Mouse (Mus musculus) kidney, postnatal 14 days (tissue): ENCODE data around the gene Csrnp3.
A peak's percentile ranks its signal among the peaks of the same experiment; 100 is the strongest.
"Not testable (repeated sequence)": the region's sequence is repeated elsewhere in the genome, so short reads cannot be mapped to it uniquely, and the experiment has no call there.

Experiments used
- DNase-seq: peaks from one replicate; pipeline ENCODE4 v3.0.0; 2022; ENCODE audit warnings: mixed read lengths

Csrnp3 gene

DNA sequence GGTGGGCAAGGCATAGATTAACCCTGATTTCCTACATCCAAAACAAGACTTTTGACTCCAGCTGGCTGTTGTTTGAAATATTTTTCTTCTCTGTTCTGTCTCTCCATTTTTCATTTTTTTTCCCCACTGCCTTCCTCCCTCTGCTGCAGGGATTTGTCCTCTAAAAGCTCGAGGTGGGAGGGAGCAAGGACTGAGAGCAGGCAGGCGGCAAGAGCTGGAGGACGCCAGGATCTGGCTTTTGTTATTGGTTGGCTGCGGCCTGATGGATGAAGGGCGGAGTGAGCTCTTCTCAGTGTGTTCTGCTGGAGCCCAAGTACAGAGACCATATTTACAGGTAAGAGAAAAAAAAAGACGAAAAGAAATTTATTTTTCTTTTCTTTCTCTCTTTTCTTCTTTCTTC, at the start of gene Csrnp3:
TSS of gene Csrnp3 (plus strand) at position 217 of the 400 bp plus-strand sequence.
- DNase-seq: peak; percentile 54

GRCm38 (mm10) chr2:65801054-65801709, 44.4 kb upstream of the Csrnp3 start:
- no peak for DNase-seq

GRCm38 (mm10) chr2:65806556-65806955, 39.0 kb upstream of the Csrnp3 start:
- no peak for DNase-seq

GRCm38 (mm10) chr2:65811203-65811602, 34.4 kb upstream of the Csrnp3 start:
- not testable (repeated sequence) for DNase-seq

DNA sequence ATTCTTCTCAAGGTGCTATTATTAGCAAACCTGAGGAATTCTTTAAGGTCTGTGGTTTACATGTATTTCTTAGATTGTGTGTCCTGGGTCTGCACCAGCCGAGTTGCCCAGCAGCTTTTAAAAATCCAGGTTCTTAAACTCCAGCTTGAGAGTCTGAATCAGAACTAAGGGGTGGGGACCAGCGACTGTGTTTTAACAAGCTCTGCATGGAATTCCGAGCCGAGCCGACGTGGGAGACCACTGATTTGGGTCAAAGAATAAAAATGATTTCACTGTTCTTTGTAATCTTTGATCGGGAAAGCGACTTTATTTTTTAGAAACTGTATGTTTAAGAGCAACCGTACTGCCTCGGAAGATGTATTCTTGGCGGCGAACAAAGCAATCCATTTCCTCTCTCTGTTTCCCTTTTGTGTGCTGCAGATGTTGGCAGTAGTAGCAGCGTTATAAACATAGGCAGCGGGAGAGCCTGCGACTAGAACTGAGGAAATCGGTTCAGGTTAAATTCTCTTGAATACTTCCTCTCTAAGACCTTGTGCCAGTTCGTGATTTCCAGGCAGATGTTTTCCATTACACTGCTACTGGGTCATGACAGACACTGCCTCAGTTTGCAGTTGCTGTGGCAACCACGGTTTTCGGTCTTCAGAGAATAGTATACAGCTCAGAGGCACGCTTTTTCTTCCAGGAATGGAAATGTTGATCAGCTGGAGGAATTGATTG, 27.3 kb upstream of the Csrnp3 start:
- peak; percentile 49 for DNase-seq

DNA sequence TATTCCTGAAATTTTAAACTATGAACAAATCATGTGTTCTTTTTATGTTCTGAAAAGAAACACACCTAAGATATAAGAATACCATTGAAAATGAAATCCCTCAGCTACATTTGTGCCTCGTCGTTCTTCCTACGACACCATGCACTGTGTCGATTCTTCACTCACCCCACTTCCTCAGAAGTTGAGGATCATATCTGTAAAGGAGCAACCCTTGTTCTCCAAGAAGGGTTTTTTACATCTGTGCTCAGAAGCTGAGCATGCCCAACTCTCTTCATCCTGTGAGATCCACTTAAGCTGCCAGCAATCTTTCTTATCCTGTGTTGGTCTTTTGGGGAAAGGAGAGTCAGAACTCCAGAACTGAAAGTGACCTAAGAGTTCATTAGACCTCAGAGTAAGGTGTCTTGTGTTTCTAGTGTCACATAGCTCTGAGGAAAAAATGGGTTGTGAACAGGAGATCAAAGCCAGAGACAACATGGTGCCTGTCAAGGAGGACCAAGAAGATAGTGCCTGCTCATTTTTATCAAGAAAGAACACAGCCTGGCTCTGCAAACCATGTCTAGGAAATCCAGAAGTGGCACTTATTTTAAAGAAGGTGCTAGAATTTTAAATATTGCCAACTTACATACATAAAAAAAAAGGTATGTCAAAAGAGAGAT, 25.3 kb upstream of the Csrnp3 start:
- DNase-seq: no peak

DNA sequence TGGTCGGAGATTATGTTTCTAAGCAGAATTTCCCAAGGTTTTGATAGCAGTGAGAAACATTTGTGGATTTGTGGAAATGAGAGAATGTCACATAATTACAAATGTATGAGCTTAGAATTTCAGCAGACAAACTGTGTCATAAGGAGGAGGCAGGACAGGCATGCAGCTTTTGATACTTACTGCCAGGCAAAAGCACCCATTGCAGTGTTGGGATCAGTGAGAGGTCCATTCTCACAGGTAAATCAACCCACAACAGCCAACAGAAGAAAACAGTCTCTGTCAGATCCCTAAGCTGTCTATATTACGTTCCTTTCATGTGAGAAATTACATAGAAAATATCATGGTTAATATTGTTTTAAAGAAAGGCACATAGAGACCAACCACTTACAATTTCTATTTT, 19.3 kb upstream of the Csrnp3 start:
- no peak for DNase-seq

- DNase-seq: no peak
These were observed 18.8 kb upstream of the Csrnp3 start for GRCm38 (mm10) chr2:65826801-65827200.

DNA sequence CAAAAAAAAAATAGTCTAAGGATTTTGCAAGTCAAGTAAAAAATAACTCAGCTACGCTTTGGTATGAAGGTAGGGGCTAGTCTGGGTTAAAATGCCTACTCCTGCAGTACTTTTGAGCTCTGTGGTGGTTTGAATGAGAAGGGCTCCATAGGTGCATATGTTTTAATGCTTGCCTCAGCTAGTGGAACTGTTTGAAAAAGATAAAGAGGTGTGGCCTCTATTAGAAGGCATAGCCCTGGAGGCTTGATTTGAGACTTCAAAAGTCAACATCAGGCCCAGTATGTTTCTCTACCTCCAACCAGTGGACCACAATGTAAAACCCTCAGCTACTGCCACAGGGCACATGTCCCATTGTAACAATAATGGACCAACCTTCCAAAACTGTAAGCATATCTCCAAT, 16.9 kb upstream of the Csrnp3 start:
- DNase-seq: no peak

GRCm38 (mm10) chr2:65832738-65833395, 12.7 kb upstream of the Csrnp3 start:
- no peak for DNase-seq

- DNase-seq: no peak
These were observed 12.1 kb upstream of the Csrnp3 start for GRCm38 (mm10) chr2:65833421-65833820.

GRCm38 (mm10) chr2:65841606-65842005, 4.0 kb upstream of the Csrnp3 start:
- DNase-seq: no peak

DNA sequence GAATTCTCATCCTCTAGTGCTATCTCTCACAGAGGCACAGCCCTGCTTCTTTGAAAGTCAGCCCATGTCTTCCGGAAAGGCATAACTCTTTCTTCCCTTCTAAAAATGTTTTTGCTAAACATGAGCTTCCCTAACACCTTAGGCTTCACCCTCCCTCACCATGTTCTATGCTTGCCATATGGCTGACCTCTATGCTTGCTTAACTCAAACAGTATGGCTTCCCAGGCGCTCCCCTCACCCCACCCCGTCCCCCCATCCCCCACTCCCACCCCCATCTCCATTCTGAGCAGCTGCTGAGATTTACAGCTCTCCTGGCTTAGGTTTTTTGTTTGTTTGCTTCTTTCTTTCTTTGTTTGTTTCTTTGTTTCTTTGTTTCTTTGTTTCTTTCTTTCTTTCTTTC, 3.2 kb upstream of the Csrnp3 start:
- no peak for DNase-seq

- DNase-seq: no peak
These were observed 611 bp downstream of the Csrnp3 start for GRCm38 (mm10) chr2:65846000-65846755.

DNA sequence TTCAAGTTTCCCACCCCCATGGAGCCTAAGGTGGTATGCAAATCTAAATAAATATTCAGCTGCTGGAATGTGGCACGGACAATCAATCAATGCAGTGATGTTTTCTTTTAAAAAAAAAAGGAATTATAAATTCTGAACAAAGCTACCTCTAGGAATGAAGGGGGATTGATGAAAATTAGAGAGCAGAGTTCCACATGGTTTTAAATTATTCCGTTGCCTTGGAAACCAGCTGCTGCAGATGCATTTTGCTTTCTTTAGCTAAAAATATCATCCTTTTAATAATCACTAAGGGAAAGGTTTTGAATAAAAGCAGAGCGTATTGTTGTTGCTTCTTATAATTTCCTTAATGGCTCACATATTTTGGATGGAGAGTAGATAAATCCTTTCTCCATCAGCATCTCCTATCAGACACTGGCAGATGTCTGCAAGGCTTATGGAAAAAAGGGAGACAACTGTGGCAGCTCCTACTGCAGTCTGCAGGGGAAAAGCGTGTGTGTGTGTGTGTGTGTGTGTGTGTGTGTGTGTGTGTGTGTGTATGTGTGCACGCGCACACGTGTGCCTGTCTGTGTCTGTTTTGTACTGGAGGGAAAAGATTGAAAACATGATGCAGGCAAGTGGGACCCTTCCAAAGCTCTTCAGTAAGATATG, 2.0 kb downstream of the Csrnp3 start:
- no peak for DNase-seq

GRCm38 (mm10) chr2:65848706-65849105, 3.1 kb downstream of the Csrnp3 start:
- no peak for DNase-seq

- DNase-seq: not testable (repeated sequence)
These were observed 4.7 kb downstream of the Csrnp3 start for GRCm38 (mm10) chr2:65850282-65850681.

- no peak for DNase-seq
These were observed 11.2 kb downstream of the Csrnp3 start for GRCm38 (mm10) chr2:65856791-65857190.

DNA sequence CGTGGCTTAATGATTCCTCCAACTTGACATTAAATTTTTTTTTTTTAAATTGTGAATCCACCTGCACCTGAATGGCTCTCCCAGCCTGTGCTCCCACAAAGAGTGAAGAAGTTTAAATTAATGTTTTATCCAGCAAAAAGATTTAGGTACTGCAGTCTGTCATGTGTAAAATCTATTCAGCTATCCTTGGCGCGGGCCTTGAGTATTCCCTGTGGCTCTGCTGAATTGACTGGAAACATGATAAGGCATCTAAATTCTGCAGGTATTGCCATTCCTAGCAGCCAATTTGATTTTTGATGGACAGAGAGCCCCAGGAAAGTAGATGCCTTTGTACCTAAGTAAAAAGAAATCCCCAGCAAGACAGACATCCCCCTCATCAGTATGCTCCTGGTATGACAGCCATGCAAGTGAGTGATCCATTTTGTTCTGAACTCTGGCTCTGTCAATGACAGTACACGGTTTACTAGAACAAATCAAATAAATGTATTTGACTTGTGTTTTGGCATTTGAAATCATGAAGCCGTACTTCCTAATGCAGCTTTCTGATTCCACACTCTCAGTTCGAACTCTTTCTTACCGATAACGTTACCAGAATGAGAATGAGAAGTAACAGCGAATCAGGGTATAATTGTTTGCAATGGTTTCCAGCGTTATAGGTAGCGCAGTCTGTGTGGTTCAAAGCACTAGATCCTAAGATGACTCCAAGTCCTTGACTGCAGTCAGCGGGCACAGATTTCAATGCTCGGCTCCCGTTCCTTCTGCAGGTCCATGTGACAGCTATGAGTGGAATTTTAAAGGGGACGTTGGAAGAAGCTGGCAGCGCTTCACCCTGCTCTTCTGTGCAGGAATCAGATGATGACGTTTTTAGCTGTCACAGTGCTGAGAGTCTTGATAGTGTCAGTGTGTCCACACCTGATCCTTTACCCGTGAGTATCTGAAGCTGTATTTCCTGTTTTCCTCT, 14.5 kb downstream of the Csrnp3 start:
- peak; percentile 2 for DNase-seq

DNA sequence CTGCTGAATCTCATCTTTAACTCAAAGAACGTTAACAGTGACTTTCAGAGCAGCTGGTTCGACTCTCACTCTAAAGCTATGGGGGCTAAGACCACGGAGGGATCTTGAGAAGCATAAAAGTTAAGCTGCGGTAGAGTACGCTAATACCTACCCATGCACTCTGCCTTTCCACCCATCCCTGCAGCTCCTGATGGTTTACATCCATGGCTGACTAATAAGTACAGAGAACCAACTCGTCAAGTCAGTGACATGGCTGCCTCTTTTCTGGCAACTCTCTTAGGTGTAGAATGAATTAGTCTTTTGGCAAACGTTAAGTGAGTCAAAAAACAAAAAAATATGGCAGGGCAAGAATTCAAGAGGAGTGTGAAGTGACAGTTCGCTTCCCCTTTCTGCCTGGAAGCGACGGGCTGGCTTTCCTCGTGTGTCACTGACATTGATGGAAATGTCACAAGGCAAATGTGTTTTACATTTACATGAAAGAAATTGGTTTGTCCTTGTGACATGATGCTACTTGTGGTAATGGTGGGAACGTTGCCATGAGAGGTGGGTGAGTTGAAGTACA, 19.3 kb downstream of the Csrnp3 start:
- no peak for DNase-seq
